ENCODE assay signal across 32 mouse cellular contexts in the genomic region with DNA sequence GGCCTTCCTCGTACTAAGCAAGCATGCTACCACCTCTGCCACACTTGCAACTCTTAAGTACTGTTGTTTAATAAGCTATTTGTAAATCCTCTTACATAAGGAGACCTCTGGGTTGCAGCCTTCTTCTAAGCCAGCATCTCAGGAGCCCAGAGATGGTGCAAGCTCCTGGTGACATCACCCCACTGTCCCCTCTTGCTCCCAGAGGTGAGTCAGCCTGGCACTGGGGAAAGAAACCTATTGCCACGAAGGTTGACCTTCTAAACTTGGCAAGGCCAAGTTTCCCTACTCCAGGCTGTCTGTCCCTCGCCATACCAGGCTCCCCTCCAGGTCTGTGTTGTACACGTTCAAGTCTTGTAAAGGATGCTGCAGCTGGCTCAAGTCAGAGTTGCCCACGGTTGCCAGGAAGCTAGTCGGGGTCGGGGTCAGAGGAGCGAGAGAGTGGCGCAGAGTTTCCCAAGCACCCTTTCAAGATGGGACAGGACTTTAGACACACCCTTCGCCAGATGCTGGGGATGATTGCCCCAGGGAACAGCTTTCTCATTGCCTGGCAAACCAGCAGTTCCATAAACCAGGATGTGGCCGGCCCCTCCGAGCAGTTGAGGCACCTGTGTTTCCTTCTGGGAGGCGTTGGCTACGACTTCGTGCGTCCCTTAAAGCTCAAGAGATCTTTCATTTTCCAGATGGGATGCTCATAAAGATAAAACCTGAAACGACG. TPM values are rescaled to one million over a fixed set of nuclear protein-coding genes. Genes with fewer than 3 reads are reported as not detected.
DNase-seq lines count a peak whose midpoint lies in the region; ATAC-seq and TF ChIP-seq lines count a peak whose summit lies in the region.
"Had no signal": no experiment of that assay in that cellular context is flagged by ENCODE, and none has a peak within 500 bp of the region (broad histone marks: within the 10 kb centered on the region; RNA-seq: fewer than 3 reads in every experiment).

No protein-coding gene starts in this region.

- ATAC-seq in embryonic facial prominence, embryonic 12.5 days (ENCODE audit: insufficient number of reproducible peaks, insufficient read depth, low FRiP score, low TSS enrichment), result no peak
- peak; percentile 47; the same call in 1 of the 2 replicates for ATAC-seq in stomach, postnatal 0 days (ENCODE audit: low FRiP score, low TSS enrichment)
- no peak for ATAC-seq in monocyte, adult 5-6 weeks (replicated peaks; ENCODE audit: insufficient number of reproducible peaks, low FRiP score, low TSS enrichment, poor library complexity, severe bottlenecking)
- ATAC-seq: forebrain, embryonic 15.5 days; hindbrain, embryonic 16.5 days had no signal

- peaks cover 8% of the 10 kb centered on the region; the same call in 1 of the 2 replicates for H3K4me1 ChIP-seq in embryonic facial prominence, embryonic 12.5 days
- peaks cover 35% of the 10 kb centered on the region for H3K4me1 ChIP-seq in limb, embryonic 10.5 days
- H3K4me1 ChIP-seq in stomach, postnatal 0 days (replicated peaks; ENCODE audit: control insufficient read depth, insufficient read depth), result no peaks in the 10 kb centered on the region
- H3K4me1 ChIP-seq: forebrain, embryonic 15.5 days had no signal

- H3K4me2 ChIP-seq in embryonic facial prominence, embryonic 12.5 days (replicated peaks), result 0 out of 2 replicates have a peak overlapping the region, but pooled peaks have one; percentile 2
- H3K4me2 ChIP-seq in stomach, postnatal 0 days (replicated peaks; ENCODE audit: low read depth), result no peak overlapping the region
- H3K4me2 ChIP-seq: forebrain, embryonic 15.5 days; lung, embryonic 14.5 days; neural tube, embryonic 15.5 days had no signal

- H3K36me3 ChIP-seq in embryonic facial prominence, embryonic 12.5 days, result no peaks in the 10 kb centered on the region
- no peaks in the 10 kb centered on the region for H3K36me3 ChIP-seq in limb, embryonic 10.5 days
- H3K36me3 ChIP-seq in stomach, postnatal 0 days (ENCODE audit: control insufficient read depth, insufficient read depth, low read length), result no peaks in the 10 kb centered on the region
- H3K36me3 ChIP-seq: forebrain, embryonic 10.5 days; forebrain, embryonic 15.5 days; neural tube, embryonic 15.5 days had no signal

- no peaks in the 10 kb centered on the region for H3K9me3 ChIP-seq in embryonic facial prominence, embryonic 12.5 days
- no peaks in the 10 kb centered on the region for H3K9me3 ChIP-seq in limb, embryonic 10.5 days (replicated peaks)
- no peaks in the 10 kb centered on the region for H3K9me3 ChIP-seq in stomach, postnatal 0 days (ENCODE audit: control insufficient read depth, low read length)
- H3K9me3 ChIP-seq: forebrain, embryonic 10.5 days; forebrain, embryonic 15.5 days; neural tube, embryonic 15.5 days had no signal

- no peak overlapping the region for H3K4me3 ChIP-seq in embryonic facial prominence, embryonic 12.5 days
- peak overlapping the region; percentile 19; the same call in 1 of the 2 replicates for H3K4me3 ChIP-seq in limb, embryonic 10.5 days
- H3K4me3 ChIP-seq in stomach, postnatal 0 days (ENCODE audit: low read depth, low read length), result no peak overlapping the region
- H3K4me3 ChIP-seq: forebrain, embryonic 10.5 days; forebrain, embryonic 15.5 days; gastrocnemius, adult 2 months; neural tube, embryonic 15.5 days had no signal

- no peaks in the 10 kb centered on the region for H3K27me3 ChIP-seq in embryonic facial prominence, embryonic 12.5 days
- H3K27me3 ChIP-seq in limb, embryonic 10.5 days (ENCODE audit: low read depth, poor library complexity, severe bottlenecking), result no peaks in the 10 kb centered on the region
- no peaks in the 10 kb centered on the region for H3K27me3 ChIP-seq in stomach, postnatal 0 days (ENCODE audit: control insufficient read depth, insufficient read depth, low read length)
- H3K27me3 ChIP-seq: neural tube, embryonic 15.5 days had no signal

- no peak for TF ChIP-seq CTCF in stomach, postnatal 0 days (IDR thresholded peaks at IDR 0.05; ENCODE audit: low read depth)

- TF ChIP-seq EP300 in stomach, postnatal 0 days (optimal IDR thresholded peaks at IDR 0.05), result no peak

- H3K9ac ChIP-seq in embryonic facial prominence, embryonic 12.5 days, result no peak overlapping the region
- no peak overlapping the region for H3K9ac ChIP-seq in stomach, postnatal 0 days (ENCODE audit: low read length)
- H3K9ac ChIP-seq: forebrain, embryonic 15.5 days; liver, embryonic 14.5 days; lung, embryonic 14.5 days; neural tube, embryonic 15.5 days had no signal

- 49% methylated on average over 18 of the region's 18 CpGs for WGBS in embryonic facial prominence, embryonic 12.5 days
- 32% methylated on average over 18 of the region's 18 CpGs for WGBS in limb, embryonic 10.5 days
- WGBS in stomach, postnatal 0 days, result 63% methylated on average over 18 of the region's 18 CpGs

- no peak overlapping the region for H3K27ac ChIP-seq in embryonic facial prominence, embryonic 12.5 days
- H3K27ac ChIP-seq in limb, embryonic 10.5 days, result peak overlapping the region; percentile 65
- H3K27ac ChIP-seq in stomach, postnatal 0 days (replicated peaks), result no peak overlapping the region
- H3K27ac ChIP-seq: forebrain, embryonic 10.5 days; forebrain, embryonic 15.5 days; gastrocnemius, adult 2 months; liver, embryonic 14.5 days; neural tube, embryonic 15.5 days had no signal

- peak; percentile 52 for DNase-seq in adrenal gland, postnatal 14 days
- DNase-seq in limb, embryonic 10.5 days (ENCODE audit: low spot score), result peak; percentile 61
- DNase-seq in stomach, postnatal 0 days (ENCODE audit: low spot score), result no peak
- no peak for DNase-seq in heart, adult 18-20 months
- no peak for DNase-seq in thymus, postnatal 36 days
- DNase-seq: B cell, adult 2 months; cerebellum, adult 11 months; cerebellum, adult 9-11 months; gastrocnemius, adult 2 months; gastrocnemius, postnatal 36 days; heart, postnatal 14 days; kidney, adult 9 months; kidney, postnatal 10 days; liver; lung, embryonic 14.5 days; lung, postnatal 14 days; midbrain, embryonic 14.5 days; spleen, adult 18-20 months; thymus, adult 2 months; thymus, postnatal 4 days had no signal

RNA-seq across cellular contexts. Expression of a gene that starts 7.6 kb away (rescaled TPM):
- total RNA-seq in adrenal gland, postnatal 14 days (2021), result not detected in 2 replicates
- 0.15 TPM in 1 of 2 replicates, not detected in the other for polyA plus RNA-seq in embryonic facial prominence, embryonic 12.5 days (2016; fragmentation: Nextera tagmentation; extraction: Ambion mirVana)
- not detected in 2 replicates for polyA plus RNA-seq in limb, embryonic 10.5 days (2016; fragmentation: Nextera tagmentation; extraction: Ambion mirVana)
- polyA plus RNA-seq in stomach, postnatal 0 days (2015; fragmentation: Nextera tagmentation; extraction: Ambion mirVana), result not detected in 2 replicates
- total RNA-seq in heart, adult 18-20 months (2021), result not detected
- total RNA-seq in monocyte, adult 5-6 weeks (2017), result not detected in 3 replicates
- total RNA-seq: common myeloid progenitor, adult 5-6 weeks; gastrocnemius, adult 2 months; gastrocnemius, postnatal 36 days; heart, postnatal 14 days had no signal
- polyA plus RNA-seq: forebrain, embryonic 10.5 days; heart, embryonic 14.5 days; hindbrain, embryonic 11.5 days; intestine, embryonic 14.5 days; large intestine, adult 2 months; liver, embryonic 14.5 days; lung, embryonic 14.5 days had no signal

Comparison
In these comparisons a context has a peak if more than half of its experiments do, and no peak if none do; other contexts are left out.
1. DNase-seq: peak in adrenal gland, postnatal 14 days (single experiment) and limb, embryonic 10.5 days (single experiment); none in stomach, postnatal 0 days (single experiment), heart, adult 18-20 months (0 of 2) and thymus, postnatal 36 days (0 of 2).